Mouse (Mus musculus) G1E (cell line): ENCODE data around the gene Bhlhe41. TPM values are rescaled to one million over a fixed set of nuclear protein-coding genes. Genes with fewer than 3 reads are reported as not detected.

Experiments used
- ATAC-seq: 2 replicates; pipeline ENCODE4 v1.8.0; 2016; ENCODE audit warnings: mild to moderate bottlenecking; ENCODE audit not compliant: insufficient number of reproducible peaks, poor library complexity, low FRiP score, severe bottlenecking; ENCODE audit errors: extremely low read depth
- DNase-seq: peaks from one replicate; pipeline ENCODE4 v3.0.0; 2012; ENCODE audit warnings: low spot score
- H3K27me3 ChIP-seq: 2 replicates; pipeline ENCODE4 v1.6.1; 2012; ENCODE audit warnings: mild to moderate bottlenecking, low read length, inconsistent platforms; ENCODE audit not compliant: insufficient read depth
- H3K36me3 ChIP-seq: replicated peaks from 2 replicates; pipeline ENCODE3; 2012; ENCODE audit warnings: mild to moderate bottlenecking, inconsistent platforms
- H3K4me1 ChIP-seq: 2 replicates; pipeline ENCODE4 v1.6.1; 2012; ENCODE audit warnings: low read depth, low read length, inconsistent platforms, mixed read lengths; ENCODE audit not compliant: insufficient read depth
- H3K4me3 ChIP-seq: 2 replicates; pipeline ENCODE4 v1.5.1; 2012; ENCODE audit warnings: low read depth, mild to moderate bottlenecking, inconsistent platforms, low read length, moderate library complexity, mixed read lengths
- H3K9me3 ChIP-seq: replicated peaks from 2 replicates; pipeline ENCODE4 v1.6.1; 2012; ENCODE audit warnings: inconsistent platforms
- CTCF ChIP-seq: IDR thresholded peaks from 2 replicates; pipeline ENCODE4 v1.5.1; 2012; ENCODE audit warnings: low read depth, low read length, inconsistent platforms, mixed read lengths
- GATA1 ChIP-seq: IDR thresholded peaks from 2 replicates; pipeline ENCODE4 v1.6.1; 2012; ENCODE audit warnings: borderline replicate concordance, low read length, inconsistent platforms, mixed read lengths
- GATA2 ChIP-seq: IDR thresholded peaks from 2 replicates; pipeline ENCODE4 v1.6.1; 2012; ENCODE audit warnings: low read depth, low read length, inconsistent platforms, borderline replicate concordance
- POLR2AphosphoS5 ChIP-seq: IDR thresholded peaks from 2 replicates; pipeline ENCODE4 v1.6.1; 2012; ENCODE audit warnings: low read depth, low read length, inconsistent platforms; ENCODE audit not compliant: insufficient replicate concordance
- TAL1 ChIP-seq: conservative IDR thresholded peaks from 2 replicates; pipeline ENCODE4 v1.6.1; 2012; ENCODE audit warnings: low read depth, low read length, inconsistent platforms, mixed read lengths
- polyA plus RNA-seq: library from polyadenylated mRNA; stranded (reverse); fragments of >175 nt; gene quantifications from 2 replicates; pipeline ENCODE4 v1.2.3, GENCODE M21; 2012
- total RNA-seq, 2 experiments: library from RNA; stranded (forward) in 1 of 2; stranded (reverse) in 1 of 2; fragments of 200-1000 nt in 1 of 2; fragments of >200 nt in 1 of 2; fragmentation: Nextera tagmentation in 1 of 2; gene quantifications; 2 replicates each; pipeline ENCODE4 v1.2.3; 2014 to 2017

The Bhlhe41 gene
- total RNA-seq (2014; fragmentation: Nextera tagmentation) (not detected in 2 replicates), total RNA-seq (2017) (0.11 TPM in 1 of 2 replicates, not detected in the other), polyA plus RNA-seq (0.01 TPM in 1 of 2 replicates, not detected in the other)

DNA sequence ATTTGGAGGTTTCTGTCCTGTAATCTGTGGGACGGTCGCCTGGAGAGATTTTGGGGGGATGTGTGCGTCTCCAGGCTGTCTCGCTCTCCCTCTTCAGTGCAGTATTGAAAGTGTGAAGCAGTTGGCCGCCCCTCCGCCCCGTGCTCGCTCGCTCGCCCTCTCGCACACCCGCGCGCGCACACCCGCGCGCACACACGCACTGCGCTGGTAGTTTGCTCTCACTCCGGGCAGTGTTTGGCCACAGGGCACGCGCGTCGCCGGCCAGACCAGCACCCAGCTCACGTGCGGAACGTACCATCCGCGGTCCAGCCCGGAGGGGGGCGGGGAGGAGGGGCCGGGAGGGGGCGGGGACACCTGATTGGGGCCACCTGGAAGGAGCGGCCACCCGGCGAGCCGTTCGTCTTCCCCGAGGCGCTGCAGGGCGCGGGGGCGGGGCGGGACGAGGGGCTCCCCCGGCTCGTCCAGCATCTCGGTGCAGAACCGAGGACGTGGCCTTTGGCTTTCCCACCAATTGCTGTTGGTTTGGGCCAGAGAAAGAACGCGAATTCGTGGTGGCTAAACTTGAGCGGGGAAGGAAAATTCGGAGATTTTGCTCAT lies at the start of gene Bhlhe41:
Bhlhe41 (minus strand) TSS at position 270 of the 597 bp plus-strand sequence.
- ATAC-seq: no peak
- no peaks in the 10 kb centered on the region for H3K36me3 ChIP-seq
- peak within 1 kb of the TSS; percentile 36; the same call in 1 of the 2 replicates for H3K4me3 ChIP-seq
- H3K9me3 ChIP-seq: peaks cover 74% of the 10 kb centered on the region
- TF ChIP-seq GATA2 (no peak), GATA1 (no peak), POLR2AphosphoS5 (no peak), TAL1 (no peak), CTCF (no peak)
- H3K27me3 ChIP-seq: no peaks in the 10 kb centered on the region; the same call in 1 of the 2 replicates
- DNase-seq: no peak
- no peaks in the 10 kb centered on the region for H3K4me1 ChIP-seq

- Histone ChIP-seq H3K27me3 (no peaks in the 10 kb centered on the region), H3K36me3 (no peaks in the 10 kb centered on the region), H3K4me1 (no peaks in the 10 kb centered on the region), H3K9me3 (peaks cover 49% of the 10 kb centered on the region), H3K4me3 (no peak overlapping the region)
- no peak for ATAC-seq
- DNase-seq: no peak
- TF ChIP-seq GATA1 (no peak), GATA2 (no peak), CTCF (no peak), POLR2AphosphoS5 (no peak), TAL1 (no peak)
Observed at GRCm38 (mm10) chr6:145912232-145912631, 46.9 kb upstream of the Bhlhe41 start.

GRCm38 (mm10) chr6:145910469-145911426 lies 45.4 kb upstream of the Bhlhe41 start:
- Histone ChIP-seq H3K4me3 (no peak overlapping the region), H3K27me3 (no peaks in the 10 kb centered on the region), H3K4me1 (no peaks in the 10 kb centered on the region), H3K9me3 (peaks cover 49% of the 10 kb centered on the region), H3K36me3 (no peaks in the 10 kb centered on the region)
- ATAC-seq (no peak), DNase-seq (no peak)
- TF ChIP-seq TAL1 (no peak), POLR2AphosphoS5 (no peak), CTCF (no peak), GATA2 (no peak), GATA1 (no peak)

- no peak for DNase-seq
- Histone ChIP-seq H3K9me3 (peaks cover 44% of the 10 kb centered on the region), H3K27me3 (no peaks in the 10 kb centered on the region), H3K4me1 (no peaks in the 10 kb centered on the region), H3K36me3 (no peaks in the 10 kb centered on the region), H3K4me3 (no peak overlapping the region)
- ATAC-seq: no peak
- TF ChIP-seq TAL1: no peak
- TF ChIP-seq GATA1: no peak
- no peak for TF ChIP-seq GATA2
Observed at GRCm38 (mm10) chr6:145909943-145910342, 44.6 kb upstream of the Bhlhe41 start.

DNA sequence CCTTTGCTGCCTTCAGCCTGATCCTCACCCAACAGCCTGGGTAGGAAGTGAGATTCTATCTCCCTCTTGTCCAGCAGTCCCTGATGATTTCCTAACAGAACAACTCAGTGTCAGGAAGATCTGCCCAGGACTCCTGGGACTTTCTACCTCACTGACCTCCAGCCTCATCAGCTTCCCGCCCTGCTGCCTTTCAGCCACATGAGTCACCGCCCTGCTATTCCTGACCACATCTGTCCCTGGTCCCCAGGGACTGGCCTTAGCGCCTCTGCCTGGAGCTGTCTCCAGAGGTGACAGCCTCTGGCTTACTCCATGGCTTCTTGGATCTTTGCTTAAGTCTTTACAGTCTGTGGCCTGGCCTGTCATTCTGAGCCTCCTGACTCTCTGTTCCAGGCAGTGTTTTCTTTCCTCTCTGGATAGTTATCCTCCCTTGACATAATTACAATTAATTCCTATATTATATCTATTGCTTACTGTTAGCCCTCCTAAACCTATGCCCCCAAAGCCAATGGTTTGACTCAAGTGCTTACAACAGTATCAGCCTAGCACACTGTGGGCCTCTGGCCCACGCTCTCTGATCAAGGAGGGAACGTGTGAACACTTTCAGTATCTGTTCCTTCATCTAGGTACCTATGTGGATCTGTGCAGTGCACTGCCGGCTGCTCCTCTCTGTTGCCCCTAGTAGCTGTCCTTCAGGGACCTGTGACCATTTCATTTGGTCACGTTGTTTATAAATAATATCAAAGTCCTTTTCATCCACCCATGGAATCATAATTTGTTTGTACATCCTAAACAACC lies 40.9 kb upstream of the Bhlhe41 start:
- Histone ChIP-seq H3K4me1 (no peaks in the 10 kb centered on the region), H3K27me3 (no peaks in the 10 kb centered on the region), H3K36me3 (no peaks in the 10 kb centered on the region), H3K4me3 (no peak overlapping the region), H3K9me3 (peaks cover 40% of the 10 kb centered on the region)
- no peak for TF ChIP-seq TAL1
- no peak for TF ChIP-seq GATA1
- TF ChIP-seq CTCF: no peak
- no peak for TF ChIP-seq POLR2AphosphoS5
- no peak for TF ChIP-seq GATA2
- DNase-seq: no peak
- no peak for ATAC-seq

DNA sequence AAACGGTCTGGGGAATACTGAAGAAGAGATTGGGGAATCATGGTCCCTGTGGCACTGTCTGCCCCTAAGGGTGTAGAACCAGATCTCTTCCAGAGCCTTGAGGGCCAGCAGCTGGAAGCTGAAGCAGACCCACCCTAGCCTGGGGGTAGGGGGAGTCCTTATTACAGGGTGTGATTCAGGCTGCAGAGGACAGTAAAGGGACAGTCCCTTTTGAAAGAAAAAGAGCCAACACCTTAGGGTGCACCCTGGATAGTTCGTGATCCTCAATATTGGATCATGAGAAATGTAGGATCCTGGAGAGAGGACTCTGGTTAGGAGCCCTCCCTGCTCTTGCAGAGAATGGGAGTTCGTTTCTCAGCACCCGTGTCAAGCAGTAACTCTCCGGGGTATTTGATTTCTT lies 39.3 kb upstream of the Bhlhe41 start:
- no peak for TF ChIP-seq GATA1
- no peak for TF ChIP-seq TAL1
- TF ChIP-seq POLR2AphosphoS5: no peak
- no peaks in the 10 kb centered on the region for H3K36me3 ChIP-seq
- H3K27me3 ChIP-seq: no peaks in the 10 kb centered on the region
- H3K4me1 ChIP-seq: no peaks in the 10 kb centered on the region
- DNase-seq: no peak
- no peak overlapping the region for H3K4me3 ChIP-seq
- no peak for ATAC-seq
- H3K9me3 ChIP-seq: peaks cover 33% of the 10 kb centered on the region
